Mouse (Mus musculus): ENCODE measurements around the gene Zc3hc1.

DNA sequence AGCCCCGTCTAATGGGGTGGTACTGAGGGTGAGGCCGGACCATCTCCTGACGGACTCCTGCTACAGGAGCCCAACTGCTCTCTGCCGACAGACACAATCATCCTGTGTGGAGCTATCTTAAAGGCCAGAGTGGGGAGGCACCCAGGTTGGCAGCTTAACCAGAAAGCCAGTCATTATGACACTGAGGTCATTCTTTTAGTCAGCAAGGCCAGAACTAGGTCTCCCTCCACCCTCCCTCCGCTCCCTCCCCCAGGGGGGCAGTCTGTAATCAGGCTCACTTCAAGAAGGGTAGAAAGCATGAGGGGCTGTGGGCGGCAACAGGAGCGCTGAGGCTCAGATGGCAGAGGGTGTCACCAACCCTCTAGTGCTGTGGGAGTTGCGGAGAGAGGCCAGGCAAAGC, 37.2 kb downstream of the Zc3hc1 start:
- no peak for TF ChIP-seq CTCF (IDR thresholded peaks at IDR 0.05; ENCODE audit: low read depth)
- TF ChIP-seq EP300 (IDR thresholded peaks at IDR 0.05; ENCODE audit: low read depth): no peak

All from liver, postnatal 0 days (tissue).